Mouse (Mus musculus) stomach, embryonic 14.5 days (tissue): ENCODE measurements at regions not wholly inside any gene's neighbourhood (a gene's known extent, or its start where the extent isn't known, plus 50 kb on each side); places are given as distances from the start of the nearest gene placed in this dataset.

ENCODE experiments used
- ATAC-seq: fragments of 200-750 bp; cut with Nextera tagmentation; 2 replicates; pipeline ENCODE4 v1.8.0; 2017; ENCODE audit warnings: low read depth, moderate TSS enrichment; ENCODE audit not compliant: insufficient number of reproducible peaks, insufficient read depth, low FRiP score
- H3K27ac ChIP-seq: fragments of 300-500 bp; sonication (generic); 2 replicates; pipeline ENCODE4 v1.5.1; 2014; ENCODE audit warnings: mild to moderate bottlenecking, low read length, moderate library complexity, mixed read lengths
- H3K27me3 ChIP-seq: fragments of 300-500 bp; sonication (generic); 2 replicates; pipeline ENCODE4 v1.6.1; 2014; ENCODE audit warnings: low read length, control low read depth, mixed read lengths; ENCODE audit not compliant: control insufficient read depth, insufficient read depth
- H3K36me3 ChIP-seq: fragments of 300-500 bp; sonication (generic); 2 replicates; pipeline ENCODE4 v1.6.1; 2014; ENCODE audit warnings: mild to moderate bottlenecking, control low read depth, low read length, moderate library complexity, mixed read lengths; ENCODE audit not compliant: control insufficient read depth, insufficient read depth
- H3K4me1 ChIP-seq: fragments of 300-500 bp; sonication (generic); 2 replicates; pipeline ENCODE4 v1.6.1; 2014; ENCODE audit warnings: low read length, control low read depth, mixed read lengths; ENCODE audit not compliant: control insufficient read depth, insufficient read depth
- H3K4me2 ChIP-seq: fragments of 300-500 bp; sonication (generic); replicated peaks from 2 replicates; pipeline ENCODE4 v1.6.1; 2014; ENCODE audit warnings: low read depth, low read length, control low read depth
- H3K4me3 ChIP-seq: fragments of 300-500 bp; sonication (generic); 2 replicates; pipeline ENCODE4 v1.5.1; 2014; ENCODE audit warnings: low read depth, low read length, control low read depth
- H3K9ac ChIP-seq: fragments of 300-500 bp; sonication (generic); replicated peaks from 2 replicates; pipeline ENCODE4 v1.6.1; 2014; ENCODE audit warnings: low read depth, mild to moderate bottlenecking, control low read depth, low read length, moderate library complexity, mixed read lengths
- H3K9me3 ChIP-seq: fragments of 300-500 bp; sonication (generic); 2 replicates; pipeline ENCODE4 v1.6.1; 2016; ENCODE audit warnings: low read depth, low read length, control low read depth; ENCODE audit not compliant: control insufficient read depth
- WGBS: fragments of 180-500 bp; shearing (Covaris S2); extraction: QIAGEN DNeasy Blood & Tissue Kit; methylation state at CpG from one replicate; pipeline ENCODE4 v1.1.7; 2014; 5-methylcytosine and 5-hydroxymethylcytosine counted together

- H3K4me3 ChIP-seq: no peak overlapping the region
- no peak overlapping the region for H3K9ac ChIP-seq
- no peaks in the 10 kb centered on the region for H3K27me3 ChIP-seq
- H3K4me2 ChIP-seq: no peak overlapping the region
- no peaks in the 10 kb centered on the region for H3K4me1 ChIP-seq
- H3K9me3 ChIP-seq: no peaks in the 10 kb centered on the region
- 75% methylated on average over 8 of the region's 8 CpGs for WGBS
- H3K27ac ChIP-seq: no peak overlapping the region
- H3K36me3 ChIP-seq: no peaks in the 10 kb centered on the region
- ATAC-seq: no peak
These were observed 267.0 kb upstream of the 4931429L15Rik start for GRCm38 (mm10) chr9:46586818-46587217.

DNA sequence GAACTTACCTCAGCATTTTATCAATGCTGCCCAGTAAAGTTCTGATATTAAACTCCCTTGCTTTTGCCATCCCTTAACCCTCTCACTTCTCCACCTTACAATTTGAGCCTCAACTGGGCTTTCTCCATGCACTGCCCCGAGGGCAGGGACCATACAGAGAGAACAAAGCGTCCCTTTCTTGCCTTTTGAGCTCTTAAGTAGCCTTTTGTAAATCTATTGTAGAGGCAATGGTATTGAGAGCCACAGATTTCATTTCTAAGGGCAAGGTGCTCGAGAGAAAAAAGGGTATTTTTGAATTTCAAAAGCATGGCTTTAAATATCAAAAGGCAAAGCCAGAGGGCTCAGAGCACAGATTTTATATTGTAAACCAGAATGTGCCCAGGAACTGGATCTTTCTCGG, 262.1 kb upstream of the 4931429L15Rik start:
- ATAC-seq: no peak
- Histone ChIP-seq H3K27ac (no peak overlapping the region), H3K9me3 (no peaks in the 10 kb centered on the region), H3K4me1 (no peaks in the 10 kb centered on the region), H3K9ac (no peak overlapping the region), H3K27me3 (no peaks in the 10 kb centered on the region), H3K4me2 (no peak overlapping the region), H3K36me3 (no peaks in the 10 kb centered on the region), H3K4me3 (no peak overlapping the region)
- 35% methylated on average over 4 of the region's 4 CpGs for WGBS

DNA sequence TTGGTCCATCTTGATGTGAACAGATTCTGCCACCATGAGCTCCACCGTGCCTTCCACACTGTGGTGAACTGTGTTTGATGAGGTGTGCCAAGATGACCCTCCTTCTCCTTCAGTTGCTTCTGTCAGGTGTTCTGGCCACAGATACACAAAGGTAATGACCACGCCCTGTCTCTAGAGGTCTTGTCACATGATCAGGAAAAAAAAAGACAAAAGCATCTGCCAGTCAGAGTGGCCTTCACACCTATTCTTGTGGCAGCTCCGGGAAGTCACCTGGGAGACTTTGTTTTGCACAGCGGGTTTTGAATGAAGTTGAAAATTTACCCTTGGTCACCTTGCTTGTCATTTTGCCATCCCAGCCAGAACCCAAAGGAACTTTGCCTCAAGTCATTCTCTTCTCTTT, 242.5 kb upstream of the 4931429L15Rik start:
- no peak overlapping the region for H3K27ac ChIP-seq
- no peaks in the 10 kb centered on the region for H3K4me1 ChIP-seq
- WGBS: 89% methylated on average over 4 of the region's 4 CpGs
- H3K4me2 ChIP-seq: no peak overlapping the region
- no peaks in the 10 kb centered on the region for H3K9me3 ChIP-seq
- H3K27me3 ChIP-seq: no peaks in the 10 kb centered on the region
- no peak overlapping the region for H3K4me3 ChIP-seq
- H3K9ac ChIP-seq: no peak overlapping the region
- no peak for ATAC-seq
- H3K36me3 ChIP-seq: no peaks in the 10 kb centered on the region

DNA sequence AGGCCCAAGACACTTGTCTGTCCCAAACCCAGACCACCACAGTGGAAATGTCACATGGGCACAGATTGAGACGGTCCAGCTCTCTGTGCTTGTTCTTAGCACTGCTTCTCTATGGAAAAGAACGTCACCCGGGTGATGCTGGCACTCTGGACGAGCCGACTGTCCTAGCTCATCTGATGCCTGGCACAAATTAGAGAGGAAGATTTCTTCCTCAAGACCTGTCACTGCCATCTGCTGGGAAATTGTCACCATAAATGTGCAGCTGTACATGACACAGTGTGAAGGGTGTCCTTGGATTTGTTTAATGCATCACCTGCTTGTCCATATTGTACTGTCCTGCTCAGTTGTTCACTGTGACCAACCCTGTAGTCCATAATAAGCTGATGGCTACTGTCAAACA, 238.7 kb upstream of the 4931429L15Rik start:
- Histone ChIP-seq H3K9ac (no peak overlapping the region), H3K9me3 (no peaks in the 10 kb centered on the region), H3K27ac (no peak overlapping the region), H3K27me3 (no peaks in the 10 kb centered on the region), H3K36me3 (no peaks in the 10 kb centered on the region), H3K4me3 (no peak overlapping the region), H3K4me1 (no peaks in the 10 kb centered on the region), H3K4me2 (no peak overlapping the region)
- 93% methylated on average over 5 of the region's 5 CpGs for WGBS
- ATAC-seq: no peak

- H3K27ac ChIP-seq: no peak overlapping the region
- no peak overlapping the region for H3K9ac ChIP-seq
- no peaks in the 10 kb centered on the region for H3K4me1 ChIP-seq
- WGBS: 41% methylated on average over 5 of the region's 5 CpGs
- no peaks in the 10 kb centered on the region for H3K27me3 ChIP-seq
- H3K9me3 ChIP-seq: no peaks in the 10 kb centered on the region
- H3K36me3 ChIP-seq: no peaks in the 10 kb centered on the region
- no peak overlapping the region for H3K4me3 ChIP-seq
- H3K4me2 ChIP-seq: no peak overlapping the region
- ATAC-seq: no peak
These were observed 238.0 kb upstream of the 4931429L15Rik start for GRCm38 (mm10) chr9:46557781-46558180.

- WGBS: 64% methylated on average over 6 of the region's 6 CpGs
These were observed 235.4 kb upstream of the 4931429L15Rik start for GRCm38 (mm10) chr9:46555156-46555555.

GRCm38 (mm10) chr9:46554586-46555152, 234.9 kb upstream of the 4931429L15Rik start:
- H3K4me2 ChIP-seq: no peak overlapping the region
- WGBS: 75% methylated on average over 6 of the region's 6 CpGs
- no peaks in the 10 kb centered on the region for H3K36me3 ChIP-seq
- no peaks in the 10 kb centered on the region for H3K9me3 ChIP-seq
- H3K27ac ChIP-seq: no peak overlapping the region
- ATAC-seq: no peak
- no peak overlapping the region for H3K9ac ChIP-seq
- H3K4me1 ChIP-seq: no peaks in the 10 kb centered on the region
- H3K27me3 ChIP-seq: no peaks in the 10 kb centered on the region
- H3K4me3 ChIP-seq: no peak overlapping the region

More at GRCm38 (mm10) chr9:46555156-46555555, 235.4 kb upstream of the 4931429L15Rik start:
- no peak overlapping the region for H3K4me3 ChIP-seq
- ATAC-seq: no peak
- H3K9ac ChIP-seq: no peak overlapping the region
- H3K36me3 ChIP-seq: no peaks in the 10 kb centered on the region
- no peaks in the 10 kb centered on the region for H3K4me1 ChIP-seq
- no peaks in the 10 kb centered on the region for H3K9me3 ChIP-seq
- H3K27me3 ChIP-seq: no peaks in the 10 kb centered on the region
- H3K4me2 ChIP-seq: no peak overlapping the region
- H3K27ac ChIP-seq: no peak overlapping the region

DNA sequence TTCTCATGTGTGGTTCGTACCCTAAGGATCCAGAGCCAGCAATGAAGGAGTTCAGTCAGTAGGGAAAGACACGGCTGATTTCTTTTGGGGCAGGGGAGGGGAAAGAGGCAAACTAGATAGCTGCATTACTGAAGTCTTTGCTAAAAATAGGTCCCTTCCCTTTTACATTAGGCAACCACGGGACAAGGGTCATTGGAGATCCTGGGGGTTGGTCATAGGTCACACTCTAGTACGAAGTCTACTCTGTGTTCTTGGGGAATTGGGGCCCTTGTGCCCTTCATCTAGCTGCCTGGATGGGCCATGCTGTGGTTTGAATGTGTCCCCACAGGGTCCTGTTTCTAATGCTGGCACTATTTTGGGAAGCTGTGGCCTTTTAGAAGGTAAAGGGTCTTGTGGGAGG, 229.6 kb upstream of the 4931429L15Rik start:
- H3K27me3 ChIP-seq: no peaks in the 10 kb centered on the region
- 73% methylated on average over 4 of the region's 4 CpGs for WGBS

GRCm38 (mm10) chr9:46544326-46544725, 224.5 kb upstream of the 4931429L15Rik start:
- no peak overlapping the region for H3K4me2 ChIP-seq
- no peaks in the 10 kb centered on the region for H3K36me3 ChIP-seq
- no peaks in the 10 kb centered on the region for H3K4me1 ChIP-seq
- WGBS: 92% methylated on average over 3 of the region's 3 CpGs
- no peak overlapping the region for H3K27ac ChIP-seq
- H3K9me3 ChIP-seq: no peaks in the 10 kb centered on the region
- ATAC-seq: no peak
- no peaks in the 10 kb centered on the region for H3K27me3 ChIP-seq
- no peak overlapping the region for H3K9ac ChIP-seq
- no peak overlapping the region for H3K4me3 ChIP-seq

More for the DNA sequence above, 229.6 kb upstream of the 4931429L15Rik start:
- H3K9ac ChIP-seq: no peak overlapping the region
- H3K4me1 ChIP-seq: no peaks in the 10 kb centered on the region
- no peaks in the 10 kb centered on the region for H3K9me3 ChIP-seq
- H3K27ac ChIP-seq: no peak overlapping the region
- ATAC-seq: no peak
- no peak overlapping the region for H3K4me2 ChIP-seq
- H3K4me3 ChIP-seq: no peak overlapping the region
- no peaks in the 10 kb centered on the region for H3K36me3 ChIP-seq
